Mouse (Mus musculus) thymus, postnatal 10 days (tissue): ENCODE results near the gene Osbpl10.

Source experiments
- DNase-seq, 2 experiments: peaks; one replicate each; pipeline ENCODE4 v3.0.0; 2021; ENCODE audit warnings: low spot score in 2 of 2

The Osbpl10 gene

GRCm38 (mm10) chr9:115215830-115216701 lies 237.7 kb downstream of the Osbpl10 start:
- no peak for DNase-seq

GRCm38 (mm10) chr9:115217984-115218383 lies 239.6 kb downstream of the Osbpl10 start:
- no peak for DNase-seq

GRCm38 (mm10) chr9:115220466-115220865 lies 242.1 kb downstream of the Osbpl10 start:
- no peak for DNase-seq

- no peak for DNase-seq
Observed at GRCm38 (mm10) chr9:115221265-115221664, 242.9 kb downstream of the Osbpl10 start.

- no peak for DNase-seq
Observed at GRCm38 (mm10) chr9:115224744-115225354, 246.5 kb downstream of the Osbpl10 start.

GRCm38 (mm10) chr9:115229145-115229544 lies 250.8 kb downstream of the Osbpl10 start:
- DNase-seq: no peak

- DNase-seq: no peak
Observed at GRCm38 (mm10) chr9:115229676-115230075, 251.3 kb downstream of the Osbpl10 start.

GRCm38 (mm10) chr9:115230141-115230540 lies 251.8 kb downstream of the Osbpl10 start:
- no peak for DNase-seq

- no peak for DNase-seq
Observed at GRCm38 (mm10) chr9:115231476-115231875, 253.1 kb downstream of the Osbpl10 start.

- no peak for DNase-seq
Observed at GRCm38 (mm10) chr9:115233721-115234120, 255.4 kb downstream of the Osbpl10 start.

- no peak for DNase-seq
Observed at GRCm38 (mm10) chr9:115234561-115234960, 256.2 kb downstream of the Osbpl10 start.

GRCm38 (mm10) chr9:115236352-115236841 lies 258.0 kb downstream of the Osbpl10 start:
- DNase-seq: no peak

GRCm38 (mm10) chr9:115237943-115238342 lies 259.6 kb downstream of the Osbpl10 start:
- no peak for DNase-seq

GRCm38 (mm10) chr9:115239861-115240260 lies 261.5 kb downstream of the Osbpl10 start:
- no peak for DNase-seq

GRCm38 (mm10) chr9:115243630-115244029 lies 265.3 kb downstream of the Osbpl10 start:
- no peak for DNase-seq

GRCm38 (mm10) chr9:115245092-115245491 lies 266.7 kb downstream of the Osbpl10 start:
- no peak for DNase-seq

GRCm38 (mm10) chr9:115249145-115249544 lies 270.8 kb downstream of the Osbpl10 start:
- DNase-seq: no peak

GRCm38 (mm10) chr9:115257733-115258286 lies 279.4 kb downstream of the Osbpl10 start:
- no peak for DNase-seq

GRCm38 (mm10) chr9:115259866-115260265 lies 281.5 kb downstream of the Osbpl10 start:
- DNase-seq: no peak

- no peak for DNase-seq
Observed at GRCm38 (mm10) chr9:115260464-115260863, 282.1 kb downstream of the Osbpl10 start.

GRCm38 (mm10) chr9:115261456-115261855 lies 283.1 kb downstream of the Osbpl10 start:
- DNase-seq: no peak

- no peak for DNase-seq
Observed at GRCm38 (mm10) chr9:115261896-115262295, 283.5 kb downstream of the Osbpl10 start.

- DNase-seq: no peak
Observed at GRCm38 (mm10) chr9:115271556-115271955, 293.2 kb downstream of the Osbpl10 start.
